Mouse (Mus musculus) ES-Bruce4 (cell line): ENCODE measurements at regions not wholly inside any gene's neighbourhood (a gene's known extent, or its start where the extent isn't known, plus 50 kb on each side); places are given as distances from the start of the nearest gene placed in this dataset.

Source experiments
- CTCF ChIP-seq: IDR thresholded peaks from one replicate; pipeline ENCODE4 v1.8.1; 2011; ENCODE audit warnings: low read depth, low read length
- EP300 ChIP-seq: IDR thresholded peaks from 2 replicates; pipeline ENCODE4 v1.6.1; 2011; ENCODE audit warnings: low read depth, low read length; ENCODE audit not compliant: insufficient read depth
- POLR2A ChIP-seq: IDR thresholded peaks from one replicate; pipeline ENCODE4 v1.8.1; 2011; ENCODE audit warnings: low read length; ENCODE audit not compliant: insufficient read depth

DNA sequence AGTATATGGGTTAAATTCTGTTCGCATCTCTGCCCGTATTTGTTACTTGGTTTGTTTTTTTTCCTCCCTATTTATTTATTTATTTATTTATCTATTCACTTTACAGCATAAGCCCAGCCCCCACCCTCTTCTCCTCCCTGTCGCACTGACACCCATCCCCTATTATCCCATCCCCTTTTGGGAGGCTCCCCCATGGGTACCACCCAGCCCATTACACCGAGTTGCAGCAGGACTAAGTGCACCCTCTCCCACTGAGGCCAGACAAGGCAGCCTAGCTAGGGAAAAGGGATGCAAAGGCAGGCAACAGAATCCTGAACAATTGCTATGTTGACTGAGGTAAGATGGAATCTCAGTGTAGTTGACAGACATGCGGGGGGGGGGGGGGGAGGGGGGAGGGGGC, 135.0 kb downstream of the Cxcl12 start:
- TF ChIP-seq POLR2A (no peak), EP300 (no peak), CTCF (no peak)
